ENCODE assay signal across 8 mouse cellular contexts in the genomic region with DNA sequence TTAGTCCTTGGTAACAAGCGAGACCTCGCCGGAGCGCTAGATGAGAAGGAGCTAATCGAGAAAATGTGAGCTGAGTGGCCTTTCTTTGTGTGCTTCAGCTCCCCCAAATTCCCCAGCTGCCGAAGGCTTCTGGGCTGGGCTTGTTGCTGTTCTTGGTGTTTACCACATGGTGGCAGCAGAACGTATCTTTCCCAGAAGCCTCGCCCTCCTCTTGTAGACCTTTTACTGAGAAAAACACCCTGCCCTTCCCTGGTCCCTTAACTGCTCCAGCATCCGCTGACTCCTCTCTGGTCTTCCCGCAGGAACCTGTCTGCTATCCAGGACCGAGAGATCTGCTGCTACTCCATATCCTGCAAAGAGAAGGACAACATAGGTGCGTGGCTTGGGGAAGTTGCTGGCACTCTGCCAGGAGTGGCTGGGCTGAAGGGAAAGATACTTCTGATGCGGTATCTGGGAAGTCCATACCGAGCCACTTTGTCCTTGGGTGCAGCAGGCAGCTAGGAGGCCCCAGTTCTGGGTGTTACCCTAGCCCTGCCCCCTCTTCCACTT. TPM values are rescaled to one million over a fixed set of nuclear protein-coding genes. Genes with fewer than 3 reads are reported as not detected.
DNase-seq lines count a peak whose midpoint lies in the region; ATAC-seq and TF ChIP-seq lines count a peak whose summit lies in the region.

No protein-coding gene starts in this region.

- H3K9ac ChIP-seq in embryonic facial prominence, embryonic 11.5 days (replicated peaks; ENCODE audit: low read length), result peak overlapping the region; percentile 59
- H3K9ac ChIP-seq in intestine, postnatal 0 days (ENCODE audit: low read depth, low read length), result 0 out of 2 replicates have a peak overlapping the region, but pooled peaks have one; percentile 17
- H3K9ac ChIP-seq in midbrain, embryonic 11.5 days (ENCODE audit: low read length), result peak overlapping the region; percentile 73

- ATAC-seq in embryonic facial prominence, embryonic 11.5 days (replicated peaks; ENCODE audit: insufficient number of reproducible peaks, low FRiP score, low TSS enrichment, low read depth), result peak; percentile 45
- peak; percentile 71 for ATAC-seq in intestine, postnatal 0 days
- ATAC-seq in midbrain, embryonic 11.5 days (ENCODE audit: low FRiP score), result peak; percentile 58

- H3K4me3 ChIP-seq in embryonic facial prominence, embryonic 11.5 days (ENCODE audit: low read depth, low read length), result no peak overlapping the region
- no peak overlapping the region for H3K4me3 ChIP-seq in intestine, postnatal 0 days (ENCODE audit: low read depth, low read length)
- peak overlapping the region; percentile 20; the same call in 1 of the 2 replicates for H3K4me3 ChIP-seq in midbrain, embryonic 11.5 days (ENCODE audit: low read depth, low read length)

- H3K9me3 ChIP-seq in embryonic facial prominence, embryonic 11.5 days (replicated peaks; ENCODE audit: control insufficient read depth, low read length), result no peaks in the 10 kb centered on the region
- H3K9me3 ChIP-seq in intestine, postnatal 0 days (ENCODE audit: control insufficient read depth), result no peaks in the 10 kb centered on the region
- H3K9me3 ChIP-seq in midbrain, embryonic 11.5 days (ENCODE audit: control insufficient read depth, low read length), result no peaks in the 10 kb centered on the region

- no peaks in the 10 kb centered on the region for H3K4me1 ChIP-seq in embryonic facial prominence, embryonic 11.5 days (ENCODE audit: control insufficient read depth, insufficient read depth, low read length)
- no peaks in the 10 kb centered on the region for H3K4me1 ChIP-seq in intestine, postnatal 0 days (replicated peaks; ENCODE audit: control insufficient read depth, insufficient read depth, low read length)
- H3K4me1 ChIP-seq in midbrain, embryonic 11.5 days (ENCODE audit: control insufficient read depth, insufficient read depth, low read length), result no peaks in the 10 kb centered on the region; the same call in none of the 2 replicates

- peak; percentile 92 for DNase-seq in 3T3-L1 (ENCODE audit: low read depth, low spot score)
- peak; percentile 72 for DNase-seq in adrenal gland, postnatal 10 days
- DNase-seq in embryonic facial prominence, embryonic 11.5 days (ENCODE audit: low spot score), result peak; percentile 96
- peak; percentile 97 for DNase-seq in heart, adult 11 months
- peak; percentile 79 to 82 for DNase-seq in left cerebral cortex, postnatal 36 days (ENCODE audit: low spot score in 2 of 2)
- peak; percentile 96 for DNase-seq in midbrain, embryonic 11.5 days (ENCODE audit: low spot score, missing footprints)
- DNase-seq in right cerebral cortex, postnatal 4 days, result peak; percentile 70

- TF ChIP-seq CTCF in intestine, postnatal 0 days (IDR thresholded peaks at IDR 0.05; ENCODE audit: low read depth), result peak; percentile 89

- peak overlapping the region; percentile 84 for H3K27ac ChIP-seq in embryonic facial prominence, embryonic 11.5 days (replicated peaks; ENCODE audit: low read depth, low read length)
- H3K27ac ChIP-seq in intestine, postnatal 0 days (ENCODE audit: low read depth, low read length), result peak overlapping the region; percentile 21; the same call in 1 of the 2 replicates
- H3K27ac ChIP-seq in midbrain, embryonic 11.5 days (ENCODE audit: low read depth, low read length), result peak overlapping the region; percentile 73

- 5% methylated on average over 14 of the region's 14 CpGs for WGBS in embryonic facial prominence, embryonic 11.5 days
- 2% methylated on average over 14 of the region's 14 CpGs for WGBS in intestine, postnatal 0 days
- 4% methylated on average over 14 of the region's 14 CpGs for WGBS in midbrain, embryonic 11.5 days

- H3K4me2 ChIP-seq in embryonic facial prominence, embryonic 11.5 days (ENCODE audit: low read depth, low read length), result peak overlapping the region; percentile 24; the same call in 1 of the 2 replicates
- H3K4me2 ChIP-seq in intestine, postnatal 0 days (replicated peaks; ENCODE audit: low read depth), result peak overlapping the region; percentile 49
- peak overlapping the region; percentile 49 for H3K4me2 ChIP-seq in midbrain, embryonic 11.5 days

- intact Hi-C loops in left cerebral cortex, postnatal 36 days (cut with DNase I), result loop anchor here (1.0 to 5.0 kb wide), 2 partner anchors 12 to 213 kb away; no protein-coding TSS in a partner anchor

- no peaks in the 10 kb centered on the region for H3K27me3 ChIP-seq in embryonic facial prominence, embryonic 11.5 days (ENCODE audit: control insufficient read depth, insufficient read depth, low read length)
- H3K27me3 ChIP-seq in intestine, postnatal 0 days (replicated peaks; ENCODE audit: control insufficient read depth, insufficient read depth, low read length), result no peaks in the 10 kb centered on the region
- no peaks in the 10 kb centered on the region for H3K27me3 ChIP-seq in midbrain, embryonic 11.5 days (ENCODE audit: control insufficient read depth, insufficient read depth, low read length)

- no peaks in the 10 kb centered on the region; the same call in none of the 2 replicates for H3K36me3 ChIP-seq in embryonic facial prominence, embryonic 11.5 days (replicated peaks; ENCODE audit: control insufficient read depth, insufficient read depth, low read depth, low read length)
- H3K36me3 ChIP-seq in intestine, postnatal 0 days (ENCODE audit: control insufficient read depth, insufficient read depth), result peaks cover 22% of the 10 kb centered on the region
- 0 out of 2 replicates have a peak, but pooled peaks cover 3% of the 10 kb centered on the region for H3K36me3 ChIP-seq in midbrain, embryonic 11.5 days (ENCODE audit: control insufficient read depth, insufficient read depth, low read length)

RNA-seq across cellular contexts. Expression of gene Arl8a, which starts 7.9 kb away (rescaled TPM):
- total RNA-seq in adrenal gland, postnatal 10 days (2021), result 10 to 100 TPM; 49.2 to 57.7 TPM
- 44.2 and 52.2 TPM in 2 replicates for polyA plus RNA-seq in embryonic facial prominence, embryonic 11.5 days (2014; fragmentation: Nextera tagmentation; extraction: Ambion mirVana)
- polyA plus RNA-seq in intestine, postnatal 0 days (2015; fragmentation: Nextera tagmentation; extraction: Ambion mirVana), result 66.6 and 68.8 TPM in 2 replicates
- 100 to 1,000 TPM; 252 to 292 TPM for total RNA-seq in left cerebral cortex, postnatal 36 days (2021)
- polyA plus RNA-seq in midbrain, embryonic 11.5 days (2014; fragmentation: Nextera tagmentation; extraction: Ambion mirVana), result 61.3 and 72.2 TPM in 2 replicates

RNA-seq across cellular contexts. Expression of gene Gpr37l1, which starts 13.0 kb away (rescaled TPM):
- 1 to 10 TPM; 1.3 to 2.8 TPM for total RNA-seq in adrenal gland, postnatal 10 days (2021)
- polyA plus RNA-seq in embryonic facial prominence, embryonic 11.5 days (2014; fragmentation: Nextera tagmentation; extraction: Ambion mirVana), result not detected in 2 replicates
- 1.7 and 2.0 TPM in 2 replicates for polyA plus RNA-seq in intestine, postnatal 0 days (2015; fragmentation: Nextera tagmentation; extraction: Ambion mirVana)
- 100 to 1,000 TPM; 173 to 208 TPM for total RNA-seq in left cerebral cortex, postnatal 36 days (2021)
- not detected in 2 replicates for polyA plus RNA-seq in midbrain, embryonic 11.5 days (2014; fragmentation: Nextera tagmentation; extraction: Ambion mirVana)

RNA-seq across cellular contexts. Expression of gene Ptpn7, which starts 22.0 kb away (rescaled TPM):
- 1 to 10 TPM; 1.8 to 2.5 TPM for total RNA-seq in adrenal gland, postnatal 10 days (2021)
- 0.92 and 1.9 TPM in 2 replicates for polyA plus RNA-seq in embryonic facial prominence, embryonic 11.5 days (2014; fragmentation: Nextera tagmentation; extraction: Ambion mirVana)
- 0.73 and 0.76 TPM in 2 replicates for polyA plus RNA-seq in intestine, postnatal 0 days (2015; fragmentation: Nextera tagmentation; extraction: Ambion mirVana)
- under 1 TPM; 0.35 to 0.59 TPM for total RNA-seq in left cerebral cortex, postnatal 36 days (2021)
- 1.4 and 1.6 TPM in 2 replicates for polyA plus RNA-seq in midbrain, embryonic 11.5 days (2014; fragmentation: Nextera tagmentation; extraction: Ambion mirVana)

RNA-seq across cellular contexts. Expression of gene Lgr6, which starts 49.4 kb away (rescaled TPM):
- total RNA-seq in adrenal gland, postnatal 10 days (2021), result 10 to 100 TPM; 20.5 to 28.4 TPM
- polyA plus RNA-seq in embryonic facial prominence, embryonic 11.5 days (2014; fragmentation: Nextera tagmentation; extraction: Ambion mirVana), result 0.77 and 0.93 TPM in 2 replicates
- polyA plus RNA-seq in intestine, postnatal 0 days (2015; fragmentation: Nextera tagmentation; extraction: Ambion mirVana), result 0.37 and 0.44 TPM in 2 replicates
- total RNA-seq in left cerebral cortex, postnatal 36 days (2021), result 1 to 10 TPM; 1.6 to 1.7 TPM
- 0.12 and 0.15 TPM in 2 replicates for polyA plus RNA-seq in midbrain, embryonic 11.5 days (2014; fragmentation: Nextera tagmentation; extraction: Ambion mirVana)

Comparison
In these comparisons a context has a peak if more than half of its experiments do, and no peak if none do; other contexts are left out.
1. H3K27ac ChIP-seq: peak in every context shown above with its lines; median percentile 84 in embryonic facial prominence, embryonic 11.5 days; 73 in midbrain, embryonic 11.5 days; 21 in intestine, postnatal 0 days.
2. H3K9ac ChIP-seq: peak in every context shown above with its lines; median percentile 73 in midbrain, embryonic 11.5 days; 59 in embryonic facial prominence, embryonic 11.5 days; 17 in intestine, postnatal 0 days.